Mouse (Mus musculus): ENCODE results near the gene Gadd45gip1.

- TF ChIP-seq CTCF (conservative IDR thresholded peaks at IDR 0.05; ENCODE audit: insufficient read depth, insufficient read length, low read depth, low read length) (no peak), POLR2A (IDR thresholded peaks at IDR 0.05; ENCODE audit: low read depth, low read length) (no peak)
Observed at GRCm38 (mm10) chr8:84792429-84792947, 38.8 kb upstream of the Gadd45gip1 start.
